Mouse (Mus musculus): ENCODE measurements around the gene Vldlr.

The Vldlr gene

DNA sequence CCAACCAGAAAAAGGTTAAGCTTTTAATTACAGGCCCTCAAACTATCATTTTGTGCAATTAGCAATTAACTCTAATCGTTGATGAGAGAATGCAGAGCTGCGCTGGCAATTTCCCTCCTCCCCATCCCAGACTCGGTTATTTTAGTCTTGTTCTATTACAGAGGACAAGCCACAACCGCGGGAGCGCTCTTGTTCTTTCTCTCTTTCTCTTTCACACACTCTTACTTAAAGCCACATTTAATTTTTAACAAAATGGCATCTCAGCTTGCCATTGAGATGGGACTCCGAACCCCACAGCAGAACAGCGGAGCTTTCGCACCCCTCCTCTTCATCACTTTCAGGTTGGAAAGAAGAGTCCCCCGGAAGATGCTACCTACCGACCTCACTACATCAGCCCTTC is at the start of gene Vldlr:
TSS of gene Vldlr (plus strand) at position 167 of the 400 bp plus-strand sequence.
- in situ Hi-C loops (cut with MboI, MseI): loop anchor here (10.0 kb wide), 1 partner anchor 1518 kb away; no protein-coding TSS in a partner anchor

- in situ Hi-C loops (cut with MboI, MseI): no loop called here
Observed at GRCm38 (mm10) chr19:27167601-27168319, 48.5 kb upstream of the Vldlr start.

DNA sequence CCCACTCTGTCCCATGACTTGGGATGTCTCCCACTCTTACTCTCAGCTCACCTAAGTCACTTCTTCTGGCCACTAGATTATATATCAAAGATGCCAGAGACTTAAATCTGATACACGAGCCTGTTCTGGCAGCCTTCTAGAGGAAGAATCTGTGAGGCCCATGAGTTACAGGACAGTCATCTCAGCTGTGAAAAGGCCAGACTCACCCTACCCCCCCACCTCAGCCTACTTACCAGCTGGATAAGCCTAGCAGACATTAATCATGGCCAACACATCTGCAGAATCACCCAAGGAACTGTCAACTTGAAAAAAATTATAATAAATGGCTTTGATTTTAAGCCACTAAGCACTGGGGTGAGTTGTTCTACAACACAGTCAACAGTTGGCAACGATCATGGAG is 42.4 kb upstream of the Vldlr start:
- in situ Hi-C loops (cut with MboI, MseI): no loop called here

DNA sequence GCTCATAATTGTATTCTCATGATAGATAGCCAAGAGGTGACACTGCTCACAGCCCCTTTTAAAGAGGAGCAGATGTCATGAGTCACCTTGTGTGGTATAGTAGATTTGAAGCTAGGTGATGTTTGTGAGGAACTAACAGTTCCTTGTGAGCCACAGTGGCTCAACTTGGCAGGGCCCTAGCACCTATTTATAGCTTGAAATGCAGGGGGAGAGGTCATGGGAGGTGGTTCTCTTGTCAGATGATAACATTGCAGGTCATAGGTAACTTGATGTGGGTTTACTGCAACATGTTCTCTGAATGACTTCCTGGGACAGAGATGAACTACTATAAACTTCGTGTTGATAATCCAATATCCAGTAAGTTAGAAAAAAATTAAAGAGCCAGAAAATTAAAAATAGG is 40.7 kb upstream of the Vldlr start:
- in situ Hi-C loops (cut with MboI, MseI): no loop called here

DNA sequence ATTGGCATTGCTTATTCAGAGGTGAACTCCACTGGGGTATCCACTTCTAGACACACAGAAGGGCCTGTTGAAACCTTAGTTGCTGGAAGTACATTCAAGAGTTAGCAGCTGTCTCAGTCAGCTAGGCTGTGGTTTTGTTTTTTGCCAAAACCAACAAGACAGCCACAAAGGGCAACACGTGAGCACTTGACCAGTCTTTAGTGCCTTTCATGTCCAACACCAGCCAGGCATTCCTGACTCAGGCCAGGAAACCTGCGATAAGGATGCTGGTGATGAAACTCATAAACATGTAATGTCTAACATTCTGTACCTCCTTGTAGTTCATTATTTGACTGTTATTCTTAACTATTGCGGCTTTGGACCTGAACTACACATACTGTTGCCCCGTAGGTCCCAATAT is 39.7 kb upstream of the Vldlr start:
- in situ Hi-C loops (cut with MboI, MseI): no loop called here

DNA sequence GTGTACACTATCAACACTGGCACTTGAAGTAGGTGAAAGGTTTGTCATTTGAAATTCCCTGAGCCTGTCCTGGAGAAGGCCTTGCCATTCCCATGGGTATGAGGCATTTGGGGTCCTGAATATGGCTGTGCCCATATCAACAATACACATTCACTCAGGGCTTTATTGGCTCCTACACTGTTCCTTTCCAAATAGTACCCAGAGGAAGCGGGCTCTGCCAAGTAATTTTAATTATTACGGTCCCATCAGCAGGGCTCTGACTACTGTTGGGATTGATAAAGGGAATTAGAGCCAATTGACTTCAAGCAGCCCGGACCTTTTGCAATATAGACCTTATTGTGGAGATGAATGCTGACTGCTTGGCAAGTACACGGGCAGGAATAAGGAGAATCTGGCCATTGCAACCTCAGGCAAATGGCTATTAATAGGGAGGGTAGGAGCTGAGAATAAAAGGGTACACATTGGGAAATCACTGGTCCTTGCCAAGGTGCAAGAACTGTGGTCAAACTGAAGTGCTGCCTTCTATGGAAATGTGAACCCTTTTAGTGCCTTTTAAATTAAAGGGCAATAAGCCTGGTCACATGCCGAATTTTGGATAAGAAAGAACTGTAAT is 38.0 kb upstream of the Vldlr start:
- in situ Hi-C loops (cut with MboI, MseI): no loop called here

- in situ Hi-C loops (cut with MboI, MseI): no loop called here
Observed at GRCm38 (mm10) chr19:27180351-27181122, 35.7 kb upstream of the Vldlr start.

DNA sequence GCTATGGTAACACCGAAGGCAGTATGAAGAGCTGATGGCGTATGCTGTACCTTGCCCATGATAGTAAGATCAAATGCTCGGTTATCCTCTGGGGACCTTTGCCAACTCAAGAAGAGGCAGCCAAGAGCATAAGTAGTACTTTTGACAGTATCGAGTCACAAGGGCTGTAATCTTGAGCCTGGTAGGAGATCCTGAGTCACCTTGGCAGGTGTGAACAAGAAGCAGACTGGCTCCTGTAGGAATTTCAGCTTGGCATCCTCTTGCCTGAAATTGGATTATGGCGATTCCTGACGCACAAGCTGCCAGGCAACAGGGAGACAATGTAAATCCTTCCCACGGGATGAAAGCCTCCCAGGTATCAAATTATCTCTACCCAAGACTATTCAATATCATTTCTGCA is 32.8 kb upstream of the Vldlr start:
- in situ Hi-C loops (cut with MboI, MseI): no loop called here

GRCm38 (mm10) chr19:27203711-27204238 is 12.5 kb upstream of the Vldlr start:
- in situ Hi-C loops (cut with MboI, MseI): no loop called here

DNA sequence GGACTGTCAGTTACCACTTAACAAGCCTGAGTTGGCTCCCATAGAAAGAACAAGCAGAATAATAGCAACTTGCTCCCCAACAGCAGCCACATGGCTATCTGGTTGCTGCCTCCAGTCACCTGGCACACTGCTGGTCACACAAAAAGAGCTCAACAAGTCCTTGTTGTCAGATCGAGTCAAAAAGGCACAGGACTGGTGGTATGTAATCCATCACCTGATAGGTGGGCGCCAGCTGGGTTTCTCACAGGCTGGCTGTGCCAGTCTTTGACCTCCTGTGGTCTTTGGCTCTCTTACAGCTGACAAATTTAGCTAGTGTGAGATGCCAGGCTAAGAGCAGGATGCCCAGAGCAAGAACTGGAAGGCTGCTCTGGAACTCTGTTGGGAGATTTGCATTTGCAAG is 5.3 kb upstream of the Vldlr start:
- in situ Hi-C loops (cut with MboI, MseI): loop anchor here (10.0 kb wide), 1 partner anchor 1524 kb away; no protein-coding TSS in a partner anchor

DNA sequence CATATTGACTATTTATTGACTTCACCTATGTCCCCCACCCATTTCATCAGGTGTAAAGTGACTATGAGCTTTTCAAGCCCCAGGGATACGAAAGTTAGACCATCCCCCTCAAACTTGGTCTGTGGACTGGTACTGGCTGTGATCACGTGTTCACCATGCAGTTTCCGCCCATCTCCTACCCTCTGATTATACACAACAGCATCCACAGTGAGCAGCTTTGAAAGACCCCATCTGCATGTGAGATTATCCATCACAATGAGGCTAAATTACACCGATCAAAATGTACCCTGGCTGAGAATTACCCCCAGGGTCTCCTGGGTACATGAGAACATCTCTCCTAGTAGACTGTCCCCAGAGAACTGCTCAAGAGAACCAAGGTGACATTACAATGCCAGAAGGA is 688 bp upstream of the Vldlr start:
- in situ Hi-C loops (cut with MboI, MseI): loop anchor here (10.0 kb wide), 1 partner anchor 1519 kb away; no protein-coding TSS in a partner anchor

GRCm38 (mm10) chr19:27216767-27217403 is 601 bp downstream of the Vldlr start:
- in situ Hi-C loops (cut with MboI, MseI): loop anchor here (10.0 kb wide), 1 partner anchor 1518 kb away; no protein-coding TSS in a partner anchor

DNA sequence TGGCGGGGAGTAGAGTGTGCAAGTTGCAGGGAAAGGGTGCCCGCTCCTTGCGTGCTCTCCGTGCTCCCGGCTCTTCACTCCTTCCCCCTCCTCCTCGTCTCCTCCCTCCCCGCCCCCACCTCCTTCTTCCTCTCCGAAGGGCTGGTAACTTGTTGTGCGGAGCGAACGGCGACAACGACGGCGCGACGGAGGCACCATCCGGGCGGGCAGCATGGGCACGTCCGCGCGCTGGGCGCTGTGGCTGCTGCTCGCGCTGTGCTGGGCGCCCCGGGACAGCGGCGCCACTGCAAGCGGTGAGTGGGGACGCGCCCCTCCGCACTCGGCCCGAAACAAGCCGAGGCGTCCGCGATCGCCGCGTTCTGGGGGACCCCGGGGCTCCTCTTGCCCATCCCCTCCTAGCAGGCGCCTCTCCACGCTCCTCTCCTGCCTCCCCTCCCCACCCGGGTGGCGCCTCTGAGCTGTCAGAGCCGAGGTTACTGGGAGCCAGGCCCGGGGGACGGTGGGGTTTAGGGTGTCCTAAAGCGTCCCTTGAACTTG is 1.2 kb downstream of the Vldlr start:
- in situ Hi-C loops (cut with MboI, MseI): loop anchor here (10.0 kb wide), 1 partner anchor 1517 kb away; no protein-coding TSS in a partner anchor

- in situ Hi-C loops (cut with MboI, MseI): loop anchor here (10.0 kb wide), 1 partner anchor 1517 kb away; no protein-coding TSS in a partner anchor
Observed at GRCm38 (mm10) chr19:27217941-27218411, 1.7 kb downstream of the Vldlr start.

DNA sequence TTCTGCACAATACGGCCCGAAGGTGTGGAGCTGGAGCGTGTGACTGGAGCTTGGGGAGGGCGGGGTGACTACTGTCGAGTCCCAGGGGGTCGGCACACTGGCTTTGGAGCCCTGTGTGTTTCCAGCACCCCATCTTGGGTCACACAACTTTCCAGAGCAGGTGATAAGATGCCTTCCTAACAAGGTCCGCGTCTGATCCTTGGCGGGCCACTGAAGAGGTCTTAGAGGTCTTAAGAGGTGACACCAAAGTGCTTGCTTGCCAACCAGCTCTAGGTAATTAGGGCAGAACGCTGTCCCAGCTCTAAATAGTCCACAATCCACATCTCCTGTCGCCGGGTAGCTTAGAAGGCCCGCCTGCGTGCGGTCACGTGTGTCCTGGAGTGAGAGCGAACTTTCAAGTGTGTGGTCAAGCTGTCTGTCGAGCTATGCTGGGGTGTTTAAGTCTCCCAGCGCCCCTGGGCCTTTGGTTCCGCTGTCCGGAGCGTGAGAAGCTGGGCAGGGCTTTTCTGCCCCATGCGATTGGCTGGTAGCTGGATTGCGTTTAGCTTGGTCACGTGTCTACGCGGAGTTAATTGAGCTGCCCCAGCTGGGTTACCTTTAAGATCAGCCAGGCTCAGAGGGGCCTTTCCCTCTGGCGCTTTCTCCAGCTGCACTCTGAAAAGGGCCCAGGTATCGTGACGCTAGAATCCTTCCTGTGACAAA is 2.4 kb downstream of the Vldlr start:
- in situ Hi-C loops (cut with MboI, MseI): loop anchor here (10.0 kb wide), 1 partner anchor 1516 kb away; no protein-coding TSS in a partner anchor

- in situ Hi-C loops (cut with MboI, MseI): loop anchor here (10.0 kb wide), 1 partner anchor 1515 kb away; no protein-coding TSS in a partner anchor
Observed at GRCm38 (mm10) chr19:27219586-27219985, 3.3 kb downstream of the Vldlr start.

- in situ Hi-C loops (cut with MboI, MseI): no loop called here
Observed at GRCm38 (mm10) chr19:27223046-27223445, 6.8 kb downstream of the Vldlr start.

GRCm38 (mm10) chr19:27224356-27224755 is 8.1 kb downstream of the Vldlr start:
- in situ Hi-C loops (cut with MboI, MseI): no loop called here

DNA sequence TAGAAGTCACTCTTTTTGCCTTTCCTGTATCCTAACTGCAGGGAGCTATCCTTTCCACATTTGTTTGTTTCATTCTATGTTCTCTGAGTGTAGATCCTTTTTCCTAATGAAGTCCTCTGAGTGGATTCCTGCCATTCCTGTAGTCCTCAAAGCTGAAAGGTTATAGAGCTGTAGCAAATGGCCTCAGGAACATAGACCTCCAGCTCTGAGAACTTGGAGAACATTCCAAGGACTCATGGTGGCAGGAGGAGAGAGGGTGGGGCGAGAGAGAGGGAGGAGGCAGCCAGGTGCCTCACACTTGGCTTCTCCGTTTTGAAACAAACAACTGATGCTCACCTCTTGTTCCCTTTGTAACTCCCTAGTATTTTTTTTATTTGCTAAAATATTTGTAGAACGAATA is 10.3 kb downstream of the Vldlr start:
- in situ Hi-C loops (cut with MboI, MseI): no loop called here

- in situ Hi-C loops (cut with MboI, MseI): no loop called here
Observed at GRCm38 (mm10) chr19:27227131-27227530, 10.8 kb downstream of the Vldlr start.

All from regulatory T cell (primary cell).